Mouse (Mus musculus) neural tube, embryonic 12.5 days (tissue): ENCODE results near the gene Atf5. TPM values are rescaled to one million over a fixed set of nuclear protein-coding genes. Genes with fewer than 3 reads are reported as not detected.

Source experiments
- ATAC-seq: fragments of 200-750 bp; cut with Nextera tagmentation; 2 replicates; pipeline ENCODE4 v1.8.0; 2017; ENCODE audit warnings: low read depth, mild to moderate bottlenecking, moderate TSS enrichment, moderate library complexity; ENCODE audit not compliant: low FRiP score
- H3K27ac ChIP-seq: fragments of 300-500 bp; sonication (generic); 2 replicates; pipeline ENCODE4 v1.5.1; 2016
- H3K27me3 ChIP-seq: fragments of 300-500 bp; sonication (generic); replicated peaks from 2 replicates; pipeline ENCODE4 v1.6.1; 2016; ENCODE audit warnings: mild to moderate bottlenecking
- H3K36me3 ChIP-seq: fragments of 300-500 bp; sonication (generic); 2 replicates; pipeline ENCODE4 v1.6.1; 2016; ENCODE audit warnings: mild to moderate bottlenecking
- H3K4me1 ChIP-seq: fragments of 300-500 bp; sonication (generic); 2 replicates; pipeline ENCODE4 v1.6.1; 2016
- H3K4me2 ChIP-seq: fragments of 300-500 bp; sonication (generic); replicated peaks from 2 replicates; pipeline ENCODE4 v1.6.1; 2016; ENCODE audit warnings: mild to moderate bottlenecking
- H3K4me3 ChIP-seq: fragments of 300-500 bp; sonication (generic); 2 replicates; pipeline ENCODE4 v1.5.1; 2016
- H3K9ac ChIP-seq: fragments of 300-500 bp; sonication (generic); 2 replicates; pipeline ENCODE4 v1.6.1; 2016; ENCODE audit warnings: mild to moderate bottlenecking
- H3K9me3 ChIP-seq: fragments of 300-500 bp; sonication (generic); 2 replicates; pipeline ENCODE4 v1.6.1; 2016; ENCODE audit warnings: mild to moderate bottlenecking
- WGBS: fragments of 180-500 bp; shearing (Covaris S2); methylation state at CpG from one replicate; pipeline ENCODE4 v1.1.7; 2016; 5-methylcytosine and 5-hydroxymethylcytosine counted together
- polyA plus RNA-seq: library from polyadenylated mRNA; unstranded; fragments of >200 nt; fragmentation: Nextera tagmentation; extraction: Ambion mirVana; gene quantifications from 2 replicates; pipeline ENCODE4 v1.2.1, GENCODE M21; 2016

The Atf5 gene
- polyA plus RNA-seq, 1 experiment from 2014 or later = 4.8 TPM

- Histone ChIP-seq H3K27me3 (no peaks in the 10 kb centered on the region), H3K9ac (peak overlapping the region; percentile 72; the same call in 1 of the 2 replicates), H3K9me3 (no peaks in the 10 kb centered on the region), H3K4me1 (peaks cover 63% of the 10 kb centered on the region), H3K27ac (peak overlapping the region; percentile 80), H3K36me3 (peaks cover 15% of the 10 kb centered on the region; the same call in 1 of the 2 replicates), H3K4me2 (peak overlapping the region; percentile 87), H3K4me3 (peak overlapping the region; percentile 47)
- no peak for ATAC-seq
- 38% methylated on average over 10 of the region's 10 CpGs for WGBS
Observed at GRCm38 (mm10) chr7:44855036-44855435, 38.6 kb upstream of the Atf5 start.

- Histone ChIP-seq H3K9me3 (no peaks in the 10 kb centered on the region), H3K4me2 (peak overlapping the region; percentile 87), H3K36me3 (peaks cover 10% of the 10 kb centered on the region; the same call in 1 of the 2 replicates), H3K27ac (peak overlapping the region; percentile 80), H3K9ac (peak overlapping the region; percentile 72), H3K4me3 (peak overlapping the region; percentile 47), H3K4me1 (peaks cover 61% of the 10 kb centered on the region), H3K27me3 (no peaks in the 10 kb centered on the region)
- peak; percentile 4; the same call in 1 of the 2 replicates for ATAC-seq
- 2% methylated on average over 45 of the region's 45 CpGs for WGBS
Observed at GRCm38 (mm10) chr7:44854356-44855031, 38.0 kb upstream of the Atf5 start.

- peaks cover 9% of the 10 kb centered on the region; the same call in 1 of the 2 replicates for H3K36me3 ChIP-seq
- WGBS = 32% methylated on average over 26 of the region's 26 CpGs
- no peaks in the 10 kb centered on the region for H3K9me3 ChIP-seq
- H3K4me1 ChIP-seq = peaks cover 61% of the 10 kb centered on the region
- H3K4me3 ChIP-seq = peak overlapping the region; percentile 47
- H3K27me3 ChIP-seq = no peaks in the 10 kb centered on the region
- peak overlapping the region; percentile 72 for H3K9ac ChIP-seq
- H3K27ac ChIP-seq = peak overlapping the region; percentile 80
- H3K4me2 ChIP-seq = peak overlapping the region; percentile 87
- ATAC-seq = no peak
Observed at GRCm38 (mm10) chr7:44853596-44854355, 37.3 kb upstream of the Atf5 start.

- H3K27ac ChIP-seq = no peak overlapping the region
- H3K9me3 ChIP-seq = no peaks in the 10 kb centered on the region
- peak overlapping the region; percentile 87; the same call in 1 of the 2 replicates for H3K4me2 ChIP-seq
- H3K4me1 ChIP-seq = peaks cover 61% of the 10 kb centered on the region
- no peak overlapping the region for H3K4me3 ChIP-seq
- no peak for ATAC-seq
- H3K9ac ChIP-seq = no peak overlapping the region
- no peaks in the 10 kb centered on the region for H3K27me3 ChIP-seq
- H3K36me3 ChIP-seq = peaks cover 9% of the 10 kb centered on the region; the same call in 1 of the 2 replicates
- 91% methylated on average over 2 of the region's 2 CpGs for WGBS
Observed at GRCm38 (mm10) chr7:44853065-44853464, 36.6 kb upstream of the Atf5 start.

- Histone ChIP-seq H3K27ac (no peak overlapping the region), H3K4me1 (peaks cover 62% of the 10 kb centered on the region), H3K27me3 (no peaks in the 10 kb centered on the region), H3K36me3 (peaks cover 9% of the 10 kb centered on the region; the same call in 1 of the 2 replicates), H3K9me3 (no peaks in the 10 kb centered on the region), H3K4me2 (no peak overlapping the region; the same call in 1 of the 2 replicates), H3K9ac (no peak overlapping the region), H3K4me3 (no peak overlapping the region)
- ATAC-seq = no peak
- WGBS = 92% methylated on average over 36 of the region's 36 CpGs
Observed at GRCm38 (mm10) chr7:44852259-44853027, 36.0 kb upstream of the Atf5 start.

GRCm38 (mm10) chr7:44851625-44852234 lies 35.3 kb upstream of the Atf5 start:
- no peak overlapping the region for H3K9ac ChIP-seq
- no peak overlapping the region for H3K27ac ChIP-seq
- H3K36me3 ChIP-seq = peaks cover 12% of the 10 kb centered on the region; the same call in 1 of the 2 replicates
- no peaks in the 10 kb centered on the region for H3K9me3 ChIP-seq
- H3K4me1 ChIP-seq = peaks cover 64% of the 10 kb centered on the region
- no peaks in the 10 kb centered on the region for H3K27me3 ChIP-seq
- H3K4me3 ChIP-seq = no peak overlapping the region
- no peak for ATAC-seq
- 91% methylated on average over 12 of the region's 12 CpGs for WGBS
- peak overlapping the region; percentile 88; the same call in 1 of the 2 replicates for H3K4me2 ChIP-seq

GRCm38 (mm10) chr7:44850789-44851624 lies 34.5 kb upstream of the Atf5 start:
- peak overlapping the region; percentile 84 for H3K4me3 ChIP-seq
- peaks cover 19% of the 10 kb centered on the region for H3K36me3 ChIP-seq
- peak overlapping the region; percentile 83 for H3K9ac ChIP-seq
- WGBS = 83% methylated on average over 8 of the region's 8 CpGs
- H3K4me1 ChIP-seq = peaks cover 58% of the 10 kb centered on the region
- no peaks in the 10 kb centered on the region for H3K27me3 ChIP-seq
- ATAC-seq = no peak
- peak overlapping the region; percentile 88 for H3K4me2 ChIP-seq
- H3K27ac ChIP-seq = no peak overlapping the region
- H3K9me3 ChIP-seq = no peaks in the 10 kb centered on the region

GRCm38 (mm10) chr7:44850146-44850545 lies 33.7 kb upstream of the Atf5 start:
- Histone ChIP-seq H3K27me3 (no peaks in the 10 kb centered on the region), H3K4me2 (peak overlapping the region; percentile 88), H3K4me1 (peaks cover 55% of the 10 kb centered on the region), H3K27ac (peak overlapping the region; percentile 81; the same call in 1 of the 2 replicates), H3K4me3 (peak overlapping the region; percentile 84), H3K36me3 (peaks cover 27% of the 10 kb centered on the region), H3K9ac (peak overlapping the region; percentile 83), H3K9me3 (no peaks in the 10 kb centered on the region)
- under 1% methylated on average over 33 of the region's 33 CpGs for WGBS
- ATAC-seq = peak; percentile 41

GRCm38 (mm10) chr7:44849416-44850111 lies 33.1 kb upstream of the Atf5 start:
- no peaks in the 10 kb centered on the region for H3K27me3 ChIP-seq
- ATAC-seq = peak; percentile 73

GRCm38 (mm10) chr7:44848561-44849415 lies 32.3 kb upstream of the Atf5 start, which contains the start of the genes Akt1s1 and Tbc1d17:
Akt1s1 (plus strand) TSS chr7:44848991.
Tbc1d17 (minus strand) TSS chr7:44849079.
- H3K27me3 ChIP-seq = no peaks in the 10 kb centered on the region
- H3K27ac ChIP-seq = peak within 1 kb of the TSS; percentile 81
- peak; percentile 82 for ATAC-seq
- peak within 1 kb of the TSS; percentile 83 for H3K9ac ChIP-seq
- peak within 1 kb of the TSS; percentile 84 for H3K4me3 ChIP-seq
- under 1% methylated on average over 54 of the region's 54 CpGs for WGBS
- no peaks in the 10 kb centered on the region for H3K9me3 ChIP-seq
- H3K4me2 ChIP-seq = peak within 1 kb of the TSS; percentile 88
- H3K36me3 ChIP-seq = peaks cover 41% of the 10 kb centered on the region
- peaks cover 42% of the 10 kb centered on the region for H3K4me1 ChIP-seq

More at GRCm38 (mm10) chr7:44849416-44850111, 33.1 kb upstream of the Atf5 start:
- Histone ChIP-seq H3K4me2 (peak overlapping the region; percentile 88), H3K27ac (peak overlapping the region; percentile 81), H3K9ac (peak overlapping the region; percentile 83), H3K4me1 (peaks cover 49% of the 10 kb centered on the region), H3K36me3 (peaks cover 33% of the 10 kb centered on the region), H3K9me3 (no peaks in the 10 kb centered on the region), H3K4me3 (peak overlapping the region; percentile 84)
- WGBS = under 1% methylated on average over 41 of the region's 41 CpGs
